Mouse (Mus musculus) lung, adult 2 months (tissue): ENCODE results near the gene Disp1. TPM values are rescaled to one million over a fixed set of nuclear protein-coding genes. Genes with fewer than 3 reads are reported as not detected.
A peak's percentile ranks its signal among the peaks of the same experiment; 100 is the strongest.

Source experiments
- DNase-seq: peaks from one replicate; pipeline ENCODE4 v3.0.0; 2022
- H3K4me1 ChIP-seq: fragments of 200-500 bp; 2 replicates; pipeline ENCODE4 v1.6.1; 2011; ENCODE audit warnings: low read length; ENCODE audit not compliant: control insufficient read depth, insufficient read depth
- H3K4me3 ChIP-seq: fragments of 200-500 bp; replicated peaks from 2 replicates; pipeline ENCODE3; 2011; ENCODE audit warnings: low read depth, mild to moderate bottlenecking, control low read depth, low read length; ENCODE audit errors: extremely low read depth
- CTCF ChIP-seq: fragments of 200-500 bp; IDR thresholded peaks from 2 replicates; pipeline ENCODE4 v1.5.1; 2011; ENCODE audit warnings: mild to moderate bottlenecking, low read length, control low read depth; ENCODE audit not compliant: insufficient read depth
- POLR2A ChIP-seq: fragments of 200-500 bp; IDR thresholded peaks from 2 replicates; pipeline ENCODE4 v1.6.1; 2011; ENCODE audit warnings: low read depth, mild to moderate bottlenecking, control low read depth, low read length, borderline replicate concordance; ENCODE audit errors: extremely low read depth
- WGBS: fragments of 180-500 bp; shearing (Covaris S2); methylation state at CpG from one replicate; pipeline ENCODE4 v1.1.7; 2018; 5-methylcytosine and 5-hydroxymethylcytosine counted together
- polyA plus RNA-seq: library from polyadenylated mRNA; depleted of rRNA; stranded (reverse); fragments of >200 nt; gene quantifications from 2 replicates; pipeline ENCODE4 v1.2.3, GENCODE M21; 2012

Gene Disp1
- polyA plus RNA-seq, 1 experiment = 9.7 TPM

GRCm38 (mm10) chr1:183154296-183155204, 66.8 kb downstream of the Disp1 start:
- DNase-seq = no peak
- H3K4me1 ChIP-seq = no peaks in the 10 kb centered on the region; the same call in 1 of the 2 replicates
- H3K4me3 ChIP-seq = no peak overlapping the region
- 61% methylated on average over 7 of the region's 7 CpGs for WGBS
- TF ChIP-seq CTCF = no peak
- no peak for TF ChIP-seq POLR2A

GRCm38 (mm10) chr1:183153354-183153753, 68.0 kb downstream of the Disp1 start:
- Histone ChIP-seq H3K4me1 (no peaks in the 10 kb centered on the region; the same call in 1 of the 2 replicates), H3K4me3 (no peak overlapping the region)
- no peak for TF ChIP-seq POLR2A
- no peak for TF ChIP-seq CTCF
- DNase-seq = no peak
- 96% methylated on average over 4 of the region's 4 CpGs for WGBS

DNA sequence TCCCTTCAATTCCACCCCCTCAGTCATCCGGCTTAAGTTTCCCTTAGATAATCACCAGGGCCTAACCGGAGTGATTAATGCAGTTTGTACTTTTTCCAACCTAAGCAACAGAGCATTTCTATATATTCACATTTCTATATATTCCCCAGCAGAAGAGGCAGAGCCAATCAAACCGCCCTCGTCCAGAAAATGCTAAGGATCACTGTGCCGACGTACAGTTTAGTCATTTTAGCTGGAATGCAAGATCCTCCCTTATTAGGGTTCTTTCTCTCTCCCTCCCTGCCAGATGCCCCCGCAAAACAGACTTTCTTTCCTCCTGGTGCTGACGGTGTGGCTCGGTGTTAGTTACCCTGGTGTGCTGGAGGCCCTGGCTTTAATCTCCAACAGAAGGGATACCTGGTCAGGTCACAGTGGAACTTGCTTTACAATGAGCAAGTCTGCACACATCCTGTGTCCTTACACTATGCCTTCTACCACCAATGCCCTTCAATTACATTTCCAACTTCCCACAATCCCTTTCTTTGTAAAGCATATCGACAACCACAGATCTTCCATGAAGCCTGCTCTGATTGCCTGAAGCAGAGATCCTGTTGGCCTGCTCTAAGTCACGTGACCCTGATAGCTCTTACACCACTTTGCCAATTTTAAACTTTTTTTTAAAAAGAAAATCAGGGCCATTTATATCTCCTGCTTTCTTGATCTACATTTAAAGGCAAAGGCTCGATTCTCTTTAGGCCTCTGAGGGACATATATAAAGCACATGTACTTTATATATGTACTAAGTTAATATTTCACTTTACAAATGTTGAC, 69.6 kb downstream of the Disp1 start:
- H3K4me3 ChIP-seq = no peak overlapping the region
- 88% methylated on average over 12 of the region's 12 CpGs for WGBS
- TF ChIP-seq CTCF (no peak), POLR2A (no peak)
- no peak for DNase-seq
- H3K4me1 ChIP-seq = peaks cover 2% of the 10 kb centered on the region

- Histone ChIP-seq H3K4me1 (peaks cover 2% of the 10 kb centered on the region), H3K4me3 (no peak overlapping the region)
- 74% methylated on average over 12 of the region's 12 CpGs for WGBS
- no peak for DNase-seq
- TF ChIP-seq POLR2A = no peak
- TF ChIP-seq CTCF = no peak
Measured at GRCm38 (mm10) chr1:183150379-183150840, 70.9 kb downstream of the Disp1 start.

- H3K4me3 ChIP-seq = no peak overlapping the region
- no peak for DNase-seq
- WGBS = 76% methylated on average over 5 of the region's 5 CpGs
- H3K4me1 ChIP-seq = peaks cover 2% of the 10 kb centered on the region
- TF ChIP-seq CTCF (no peak), POLR2A (no peak)
Measured at GRCm38 (mm10) chr1:183149571-183150105, 71.7 kb downstream of the Disp1 start.

- WGBS = 26% methylated on average over 5 of the region's 5 CpGs
- DNase-seq = no peak
- TF ChIP-seq POLR2A (no peak; the same call in 1 of the 2 replicates), CTCF (no peak)
- peaks cover 2% of the 10 kb centered on the region for H3K4me1 ChIP-seq
- H3K4me3 ChIP-seq = no peak overlapping the region
Measured at GRCm38 (mm10) chr1:183147438-183147841, 73.9 kb downstream of the Disp1 start.

GRCm38 (mm10) chr1:183146795-183147194, 74.5 kb downstream of the Disp1 start:
- WGBS = 40% methylated on average over 9 of the region's 9 CpGs
- no peak for DNase-seq

DNA sequence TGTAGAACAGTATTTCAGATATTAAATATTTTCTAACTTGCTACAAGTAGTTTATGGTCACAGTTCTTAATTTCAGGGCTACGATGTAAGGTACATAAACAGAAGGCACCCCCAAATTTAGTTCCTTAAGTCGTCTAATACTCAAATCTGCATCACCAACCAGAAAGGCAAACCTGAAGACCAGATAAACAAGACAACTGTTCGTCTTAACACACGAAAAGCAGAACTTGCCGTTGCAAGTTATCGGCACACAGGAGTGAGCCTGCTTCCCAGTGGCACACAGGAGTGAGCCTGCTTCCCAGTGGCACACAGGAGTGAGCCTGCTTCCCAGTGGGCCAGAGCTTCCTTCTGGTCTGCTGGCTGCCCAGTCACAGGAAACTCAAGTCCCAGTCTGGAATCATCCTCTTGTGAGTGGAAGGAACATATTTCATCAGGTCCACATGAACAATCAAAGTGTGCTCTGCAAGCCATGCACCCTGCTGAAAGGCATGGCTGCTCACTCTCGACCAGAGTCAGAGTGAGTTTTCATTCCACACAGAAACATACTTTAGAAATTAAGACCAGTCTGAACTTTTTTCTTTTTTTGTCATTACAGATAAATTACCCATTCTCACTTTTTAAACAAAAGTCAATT, 75.1 kb downstream of the Disp1 start:
- TF ChIP-seq CTCF = no peak
- no peak for TF ChIP-seq POLR2A
- 74% methylated on average over 7 of the region's 7 CpGs for WGBS
- peaks cover 2% of the 10 kb centered on the region for H3K4me1 ChIP-seq
- no peak overlapping the region for H3K4me3 ChIP-seq
- DNase-seq = no peak

More at GRCm38 (mm10) chr1:183146795-183147194, 74.5 kb downstream of the Disp1 start:
- Histone ChIP-seq H3K4me1 (peaks cover 2% of the 10 kb centered on the region), H3K4me3 (peak overlapping the region; percentile 19)
- TF ChIP-seq POLR2A (no peak), CTCF (no peak)
